Mouse (Mus musculus): Measurements from ENCODE around the gene Spic.
A peak's percentile ranks its signal among the peaks of the same experiment; 100 is the strongest.

The Spic gene

DNA sequence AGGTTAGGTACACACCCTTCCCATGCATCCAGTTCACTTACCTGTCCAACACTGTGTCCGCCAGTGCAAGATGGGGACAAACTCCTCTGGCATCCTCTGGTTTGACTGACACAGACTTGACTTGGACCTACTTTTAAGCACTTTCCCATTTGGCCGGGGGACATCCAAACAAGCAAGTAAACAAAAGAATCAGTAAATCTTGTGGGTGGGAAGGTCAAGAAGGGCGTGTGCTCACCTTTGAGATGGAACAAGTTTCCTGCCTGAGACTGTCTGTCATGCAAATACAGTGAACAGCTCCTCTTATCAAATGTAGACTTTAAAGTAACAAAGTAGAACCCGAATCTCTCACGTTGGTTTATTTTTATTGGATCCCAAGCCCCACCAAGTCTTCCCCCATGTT lies at the start of gene Spic:
Spic (minus strand) TSS at position 91 of the 400 bp plus-strand sequence.
- no peak for DNase-seq

GRCm38 (mm10) chr10:88732309-88732622 lies 47.5 kb upstream of the Spic start:
- DNase-seq: no peak

DNA sequence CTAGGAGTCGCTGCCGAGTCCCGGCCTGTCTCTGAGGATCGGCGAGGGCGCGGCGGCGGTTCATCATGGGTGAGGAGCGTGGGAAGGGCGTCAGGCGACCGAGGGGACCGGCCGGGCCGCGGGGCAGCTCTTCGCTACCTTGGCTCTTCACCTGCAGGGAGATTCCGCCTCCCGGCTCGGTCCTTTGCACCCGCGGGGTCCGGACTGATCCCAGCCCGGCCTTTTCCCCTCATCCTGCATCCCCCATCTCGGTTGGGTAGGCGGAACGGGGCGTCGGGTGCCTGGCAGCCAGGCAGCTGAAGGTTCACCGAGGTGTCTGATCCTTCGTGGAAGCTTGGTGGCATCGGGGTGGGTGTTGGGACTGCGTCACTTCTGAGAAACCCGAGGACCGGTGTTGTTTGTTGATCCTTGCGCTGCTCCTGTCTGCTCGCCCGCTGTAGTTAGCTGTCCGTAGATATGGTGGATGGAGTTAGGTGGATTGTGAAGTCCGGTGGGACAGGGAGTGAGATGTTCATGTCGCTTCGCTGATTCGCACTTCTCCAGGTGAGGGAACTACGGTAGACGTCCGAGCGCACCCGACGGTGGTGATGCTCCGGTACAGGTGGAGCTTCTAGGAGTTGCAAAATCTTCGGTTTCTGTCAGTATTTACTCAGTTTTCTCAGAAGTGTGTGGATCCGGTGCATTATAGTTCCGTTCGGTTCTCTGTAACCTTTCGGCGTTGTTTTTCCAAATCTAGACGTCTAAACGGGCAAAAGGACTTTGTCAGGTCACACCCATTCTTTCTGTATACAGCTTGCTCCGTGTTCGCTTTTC lies 46.9 kb upstream of the Spic start:
- DNase-seq: peak in 1 of 2 experiments; percentile 4

- DNase-seq: peak; percentile 94 to 96
Measured at GRCm38 (mm10) chr10:88730571-88731495, 46.0 kb upstream of the Spic start, which contains the start of gene Arl1. Gene Arl1, plus strand, starts transcription at chr10:88730858.

DNA sequence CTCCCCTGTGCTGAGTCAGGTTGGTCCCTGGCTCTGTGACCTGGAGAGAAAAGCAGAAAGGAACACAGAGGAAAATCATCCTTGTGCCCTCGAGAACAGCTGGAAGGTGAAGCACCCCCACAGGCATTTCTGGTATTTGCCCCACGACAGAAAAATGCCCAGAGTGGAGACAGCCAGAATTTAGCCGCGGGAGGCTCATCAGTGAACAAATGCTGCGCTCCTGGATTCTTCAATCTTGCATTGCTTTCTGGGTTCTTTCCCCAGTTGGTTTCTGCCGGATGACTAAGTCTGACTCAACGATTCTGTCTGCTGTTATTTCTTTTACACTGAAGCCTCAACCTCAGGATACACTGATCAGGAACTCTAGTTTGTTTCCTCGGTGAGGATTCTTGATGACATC lies 43.4 kb upstream of the Spic start:
- DNase-seq: no peak

GRCm38 (mm10) chr10:88727128-88727527 lies 42.3 kb upstream of the Spic start:
- DNase-seq: peak; percentile 48 to 81

GRCm38 (mm10) chr10:88725343-88725742 lies 40.5 kb upstream of the Spic start:
- peak; percentile 36 to 72 for DNase-seq

GRCm38 (mm10) chr10:88719618-88720017 lies 34.8 kb upstream of the Spic start:
- DNase-seq: no peak

- no peak for DNase-seq
Measured at GRCm38 (mm10) chr10:88717756-88718025, 32.9 kb upstream of the Spic start.

DNA sequence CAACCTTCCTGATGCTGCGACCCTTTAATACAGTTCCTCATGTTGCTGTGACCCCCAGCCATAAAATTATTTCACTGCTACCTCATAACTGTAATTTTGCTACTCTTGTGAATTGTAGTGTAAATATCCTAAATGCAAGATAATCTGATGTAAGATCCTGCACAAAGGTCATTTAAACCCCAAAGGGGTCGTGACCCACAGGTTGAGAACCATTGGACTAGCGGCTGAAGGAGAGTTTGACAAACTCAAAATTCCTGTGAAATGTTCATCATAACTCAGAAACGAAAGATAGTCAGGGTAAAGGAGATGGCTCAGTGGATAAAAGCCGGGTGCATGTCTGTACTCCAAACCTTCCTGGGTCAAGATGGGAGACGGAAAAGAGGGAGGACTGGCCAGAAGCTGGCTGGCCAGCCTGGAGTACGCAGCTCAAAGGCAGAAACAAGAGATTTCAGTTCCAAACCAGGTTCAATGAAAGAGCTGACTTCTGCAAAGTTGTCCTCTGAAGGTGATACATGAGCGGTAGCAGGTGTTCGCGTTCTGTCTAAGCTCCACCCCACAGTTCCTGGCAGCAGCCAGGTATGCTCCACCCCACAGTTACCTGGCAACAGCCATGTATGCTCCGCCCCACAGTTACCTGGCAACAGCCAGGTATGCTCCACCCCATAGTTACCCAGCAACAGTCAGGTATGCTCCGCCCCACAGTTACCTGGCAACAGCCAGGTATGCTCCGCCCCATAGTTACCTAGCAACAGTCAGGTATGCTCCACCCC lies 32.4 kb upstream of the Spic start:
- DNase-seq: no peak

DNA sequence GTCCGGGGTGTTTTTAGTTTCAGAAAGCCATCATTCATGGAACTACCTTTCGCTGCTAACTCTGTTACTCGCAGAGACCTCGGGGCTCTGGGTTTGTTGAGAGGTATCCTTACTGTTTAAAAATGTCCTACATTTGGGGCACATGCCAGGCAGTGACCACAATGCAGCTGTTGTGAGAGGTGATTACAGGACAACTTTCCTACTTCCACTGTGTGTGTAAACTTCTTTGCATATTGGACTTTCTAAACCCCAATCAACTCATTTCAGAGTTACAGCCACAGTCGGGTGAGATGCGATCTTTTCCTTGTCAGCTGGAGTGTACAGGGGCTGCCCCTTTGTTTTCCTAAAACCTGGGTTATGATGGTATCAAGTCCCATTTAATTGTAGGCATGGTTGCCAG lies 30.8 kb upstream of the Spic start:
- no peak for DNase-seq

DNA sequence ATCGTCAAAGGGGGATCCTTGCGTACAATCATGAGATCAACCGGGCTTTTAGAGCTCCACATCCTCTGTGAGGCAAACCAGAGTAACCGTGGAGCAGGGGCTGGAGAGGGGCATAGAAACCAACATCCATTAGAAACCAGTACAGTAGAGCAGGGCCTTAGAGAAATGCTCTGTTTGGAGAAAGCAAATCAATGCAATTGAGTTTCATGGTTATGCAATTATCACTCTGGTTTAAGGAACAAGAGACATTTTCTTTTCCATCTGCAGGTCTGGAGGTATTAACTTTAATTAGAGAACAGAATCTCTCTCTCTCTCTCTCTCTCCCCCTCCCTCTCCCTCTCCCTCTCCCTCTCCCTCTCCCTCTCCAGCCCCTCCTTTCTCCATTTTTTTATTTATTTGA lies 29.9 kb upstream of the Spic start:
- DNase-seq: no peak

GRCm38 (mm10) chr10:88712359-88712758 lies 27.5 kb upstream of the Spic start:
- DNase-seq: peak in 1 of 2 experiments; percentile 8

GRCm38 (mm10) chr10:88708671-88709523 lies 24.1 kb upstream of the Spic start:
- DNase-seq: no peak

DNA sequence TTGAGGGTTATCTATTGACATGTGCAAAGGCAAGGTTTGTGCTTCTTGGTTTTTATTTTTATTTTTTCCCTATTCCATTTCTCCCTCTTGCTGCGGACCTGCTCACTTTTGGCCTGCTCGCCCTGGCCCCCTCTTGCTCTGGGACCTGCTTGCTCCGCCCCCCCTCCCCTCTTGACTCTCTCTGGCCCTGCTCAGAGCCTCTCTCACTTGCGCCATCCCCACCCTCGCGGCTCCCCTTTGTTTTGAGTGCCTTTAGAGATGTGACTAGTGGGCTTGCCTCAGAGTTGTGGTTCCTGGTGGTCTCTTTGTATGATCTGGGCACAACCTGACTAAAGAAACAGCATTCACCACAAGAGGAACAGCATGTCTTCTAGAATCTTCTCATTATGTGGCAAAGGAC lies 16.1 kb upstream of the Spic start:
- DNase-seq: no peak

DNA sequence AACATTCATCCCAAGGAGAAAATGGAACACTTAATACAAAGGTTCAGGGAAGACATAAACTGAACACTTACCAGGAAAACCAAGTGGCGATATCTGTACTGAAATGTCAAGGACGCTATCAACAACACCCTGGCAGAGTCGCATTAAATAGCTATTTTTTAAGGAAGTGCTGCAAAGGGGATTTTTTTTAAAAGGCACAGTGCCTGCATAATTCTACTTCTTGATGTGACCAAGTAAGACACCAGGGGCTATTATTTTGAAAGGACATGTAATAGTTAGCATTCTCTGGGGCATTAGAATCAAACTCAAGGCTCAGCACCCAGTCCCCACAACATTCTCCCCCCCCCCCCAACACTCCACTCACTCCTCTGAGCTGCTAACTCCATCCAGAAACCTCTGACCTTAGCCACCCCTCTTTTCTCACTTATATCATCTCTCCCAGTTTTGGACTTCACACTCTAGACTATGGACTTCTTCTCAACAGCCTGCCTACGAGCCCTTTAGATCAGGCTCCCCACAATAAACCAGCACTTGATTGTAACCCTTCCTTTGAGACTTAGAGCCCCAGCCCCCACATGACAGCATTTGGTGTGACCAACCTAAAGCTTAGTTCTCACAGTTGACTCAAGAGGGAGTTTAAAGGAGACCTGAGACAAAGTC lies 1.8 kb downstream of the Spic start:
- DNase-seq: no peak

GRCm38 (mm10) chr10:88672825-88673224 lies 12.0 kb downstream of the Spic start:
- no peak for DNase-seq

DNA sequence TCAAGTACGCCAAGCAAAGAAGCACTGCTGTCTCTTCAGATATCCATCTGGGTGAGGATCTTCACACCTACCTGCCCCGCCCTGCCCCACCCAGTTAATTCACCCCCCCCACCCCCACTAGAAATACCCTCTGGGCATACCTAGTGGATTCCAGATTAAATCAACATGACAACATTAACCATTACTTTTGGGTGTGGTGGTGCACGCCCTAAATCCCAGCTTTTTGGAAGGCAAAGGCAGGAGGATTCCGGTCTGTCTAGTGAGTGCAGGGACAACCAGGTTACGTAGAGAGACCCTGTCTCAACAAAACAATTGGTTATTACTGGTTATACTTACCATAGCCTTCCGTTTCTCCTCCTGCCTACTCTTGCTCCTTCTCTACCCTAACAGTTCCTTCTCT lies 12.7 kb downstream of the Spic start:
- no peak for DNase-seq

DNA sequence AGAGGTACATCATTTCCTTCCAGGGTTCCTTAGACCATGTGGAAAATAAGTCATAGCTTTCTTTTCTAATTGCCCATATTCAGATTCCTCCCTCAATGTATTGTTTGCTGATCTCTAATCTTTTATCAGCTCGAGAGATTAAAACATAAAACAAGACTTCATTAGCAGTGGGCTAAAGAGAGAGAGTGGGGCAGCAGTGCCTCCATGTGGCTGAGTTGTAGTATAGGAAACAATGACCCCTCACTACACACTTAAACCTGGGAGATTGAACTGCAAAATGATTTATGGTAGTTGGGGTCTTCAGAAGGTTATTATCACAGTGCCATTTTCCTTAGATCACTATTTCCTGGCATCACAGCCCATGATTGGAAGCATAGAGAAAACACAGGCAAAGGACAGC lies 15.1 kb downstream of the Spic start:
- DNase-seq: peak in 1 of 2 experiments; percentile 68

GRCm38 (mm10) chr10:88663856-88664255 lies 21.0 kb downstream of the Spic start:
- peak in 1 of 2 experiments; percentile 33 for DNase-seq

DNA sequence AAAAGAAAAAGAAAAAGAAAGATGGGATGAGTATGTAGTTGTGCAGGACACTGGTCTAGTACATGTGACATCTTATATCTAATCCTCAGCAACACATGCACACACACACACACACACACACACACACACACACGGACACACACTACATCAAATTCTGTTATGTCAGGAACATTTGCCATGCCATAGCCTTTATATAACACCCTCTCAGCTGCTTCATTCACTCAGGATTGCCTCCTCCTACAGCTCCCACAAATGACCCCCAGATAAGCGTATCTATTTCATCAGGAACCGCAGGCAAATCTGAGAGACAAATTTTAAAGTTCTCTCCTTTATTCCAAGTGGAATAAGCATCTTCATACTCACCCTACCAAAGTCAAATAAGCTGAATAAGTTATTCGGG lies 25.9 kb downstream of the Spic start:
- DNase-seq: no peak

GRCm38 (mm10) chr10:88645448-88645847 lies 39.4 kb downstream of the Spic start:
- DNase-seq: peak; percentile 4 to 6
